Mouse (Mus musculus) forebrain, embryonic 11.5 days (tissue): ENCODE results near the gene Dld. TPM values are rescaled to one million over a fixed set of nuclear protein-coding genes. Genes with fewer than 3 reads are reported as not detected.

ENCODE experiments used
- polyA plus RNA-seq: library from polyadenylated mRNA; unstranded; fragments of >200 nt; fragmentation: Nextera tagmentation; extraction: Ambion mirVana; gene quantifications from 2 replicates; pipeline ENCODE4 v1.2.1, GENCODE M21; 2014

Dld gene
- polyA plus RNA-seq, 1 experiment from 2014 or later: 142 TPM

Other genes with a start within 250 kb of the Dld start
- gene Gm6993, start 110.7 kb downstream of the Dld start, polyA plus RNA-seq: not detected in 2 replicates
- gene Lamb1, start 86.2 kb downstream of the Dld start, polyA plus RNA-seq: 22.4 and 24.4 TPM in 2 replicates
- gene Slc26a3, start 39.4 kb upstream of the Dld start, polyA plus RNA-seq: not detected in 2 replicates
- gene Cbll1, start 148.2 kb upstream of the Dld start, polyA plus RNA-seq: 26.5 and 27.9 TPM in 2 replicates
- gene Slc26a4, start 208.5 kb upstream of the Dld start, polyA plus RNA-seq: not detected in 2 replicates